Mouse (Mus musculus): ENCODE data around the gene Nrbf2. TPM values are rescaled to one million over a fixed set of nuclear protein-coding genes. Genes with fewer than 3 reads are reported as not detected.

Nrbf2 gene
- polyA plus RNA-seq, 1 experiment from 2014 or later, result 36.4 TPM

DNA sequence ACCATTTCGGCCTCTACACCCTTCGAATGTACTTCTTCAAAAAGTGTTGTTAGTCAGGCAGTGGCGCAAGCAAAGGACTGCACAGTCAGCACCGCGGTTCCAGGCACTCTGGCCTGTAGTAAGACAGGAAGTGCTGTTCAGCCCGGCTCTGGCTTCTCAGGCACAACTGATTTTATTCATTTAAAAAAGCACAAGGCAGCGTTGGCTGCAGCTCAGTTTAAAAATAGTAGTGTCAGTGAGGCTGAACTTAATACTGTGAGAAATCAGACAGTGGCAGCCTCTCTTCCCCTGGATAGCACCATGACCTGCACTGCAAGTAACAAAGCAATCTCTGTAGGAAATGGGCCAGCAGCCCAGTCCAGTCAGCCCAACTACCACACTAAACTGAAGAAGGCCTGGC lies 59.0 kb downstream of the Nrbf2 start:
- WGBS, result 78% methylated on average over 7 of the region's 7 CpGs
- ATAC-seq (ENCODE audit: low FRiP score, low TSS enrichment), result no peak
- H3K27ac ChIP-seq (ENCODE audit: low read length), result no peak overlapping the region

GRCm38 (mm10) chr10:67225528-67225927 lies 59.6 kb downstream of the Nrbf2 start:
- 90% methylated on average over 6 of the region's 6 CpGs for WGBS
- Histone ChIP-seq H3K36me3 (ENCODE audit: insufficient read depth, low read length) (peaks cover 27% of the 10 kb centered on the region), H3K27me3 (ENCODE audit: insufficient read depth, low read length) (no peaks in the 10 kb centered on the region), H3K27ac (ENCODE audit: low read length) (no peak overlapping the region), H3K4me3 (ENCODE audit: low read length) (no peak overlapping the region), H3K9me3 (ENCODE audit: low read length) (no peaks in the 10 kb centered on the region), H3K4me1 (ENCODE audit: insufficient read depth, low read length) (no peaks in the 10 kb centered on the region), H3K9ac (replicated peaks; ENCODE audit: low read length) (no peak overlapping the region), H3K4me2 (replicated peaks; ENCODE audit: low read depth, low read length) (no peak overlapping the region)
- no peak for ATAC-seq (ENCODE audit: low FRiP score, low TSS enrichment)

More for the DNA sequence above, 59.0 kb downstream of the Nrbf2 start:
- Histone ChIP-seq H3K4me1 (ENCODE audit: insufficient read depth, low read length) (no peaks in the 10 kb centered on the region), H3K9ac (replicated peaks; ENCODE audit: low read length) (no peak overlapping the region), H3K27me3 (ENCODE audit: insufficient read depth, low read length) (no peaks in the 10 kb centered on the region), H3K36me3 (ENCODE audit: insufficient read depth, low read length) (peaks cover 32% of the 10 kb centered on the region), H3K9me3 (ENCODE audit: low read length) (no peaks in the 10 kb centered on the region), H3K4me3 (ENCODE audit: low read length) (no peak overlapping the region), H3K4me2 (replicated peaks; ENCODE audit: low read depth, low read length) (no peak overlapping the region)

- Histone ChIP-seq H3K4me3 (ENCODE audit: low read length) (no peak overlapping the region), H3K9ac (replicated peaks; ENCODE audit: low read length) (no peak overlapping the region), H3K9me3 (ENCODE audit: low read length) (no peaks in the 10 kb centered on the region), H3K4me1 (ENCODE audit: insufficient read depth, low read length) (no peaks in the 10 kb centered on the region), H3K4me2 (replicated peaks; ENCODE audit: low read depth, low read length) (no peak overlapping the region), H3K36me3 (ENCODE audit: insufficient read depth, low read length) (peaks cover 43% of the 10 kb centered on the region), H3K27ac (ENCODE audit: low read length) (no peak overlapping the region), H3K27me3 (ENCODE audit: insufficient read depth, low read length) (no peaks in the 10 kb centered on the region)
- 54% methylated on average over 3 of the region's 4 CpGs for WGBS
- no peak for ATAC-seq (ENCODE audit: low FRiP score, low TSS enrichment)
Measured at GRCm38 (mm10) chr10:67223942-67224341, 61.2 kb downstream of the Nrbf2 start.

GRCm38 (mm10) chr10:67221284-67221683 lies 63.8 kb downstream of the Nrbf2 start:
- H3K27me3 ChIP-seq (ENCODE audit: insufficient read depth, low read length), result no peaks in the 10 kb centered on the region
- ATAC-seq (ENCODE audit: low FRiP score, low TSS enrichment), result no peak
- no peak overlapping the region for H3K9ac ChIP-seq (replicated peaks; ENCODE audit: low read length)
- no peak overlapping the region for H3K27ac ChIP-seq (ENCODE audit: low read length)
- 31% methylated on average over 5 of the region's 5 CpGs for WGBS
- peaks cover 45% of the 10 kb centered on the region for H3K36me3 ChIP-seq (ENCODE audit: insufficient read depth, low read length)
- no peak overlapping the region for H3K4me3 ChIP-seq (ENCODE audit: low read length)
- no peak overlapping the region for H3K4me2 ChIP-seq (replicated peaks; ENCODE audit: low read depth, low read length)
- no peaks in the 10 kb centered on the region for H3K9me3 ChIP-seq (ENCODE audit: low read length)
- H3K4me1 ChIP-seq (ENCODE audit: insufficient read depth, low read length), result no peaks in the 10 kb centered on the region

DNA sequence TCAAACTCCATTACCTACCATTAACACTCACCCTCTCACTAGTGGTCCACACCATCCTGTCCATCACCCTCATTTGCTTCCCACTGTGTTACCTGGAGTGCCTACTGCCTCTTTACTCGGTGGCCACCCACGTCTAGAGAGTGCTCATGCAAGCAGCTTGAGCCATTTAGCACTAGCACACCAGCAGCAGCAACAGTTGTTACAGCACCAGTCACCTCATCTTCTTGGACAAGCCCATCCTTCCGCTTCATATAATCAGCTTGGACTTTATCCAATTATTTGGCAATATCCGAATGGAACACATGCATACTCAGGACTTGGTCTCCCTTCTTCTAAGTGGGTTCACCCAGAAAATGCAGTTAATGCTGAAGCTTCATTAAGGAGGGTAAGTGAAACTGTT lies 64.9 kb downstream of the Nrbf2 start:
- 84% methylated on average over 4 of the region's 4 CpGs for WGBS
- no peaks in the 10 kb centered on the region for H3K4me1 ChIP-seq (ENCODE audit: insufficient read depth, low read length)
- H3K27ac ChIP-seq (ENCODE audit: low read length), result no peak overlapping the region
- no peak for ATAC-seq (ENCODE audit: low FRiP score, low TSS enrichment)
- H3K36me3 ChIP-seq (ENCODE audit: insufficient read depth, low read length), result peaks cover 37% of the 10 kb centered on the region
- no peak overlapping the region for H3K4me2 ChIP-seq (replicated peaks; ENCODE audit: low read depth, low read length)
- no peaks in the 10 kb centered on the region for H3K27me3 ChIP-seq (ENCODE audit: insufficient read depth, low read length)
- no peak overlapping the region for H3K4me3 ChIP-seq (ENCODE audit: low read length)
- no peaks in the 10 kb centered on the region for H3K9me3 ChIP-seq (ENCODE audit: low read length)
- no peak overlapping the region for H3K9ac ChIP-seq (replicated peaks; ENCODE audit: low read length)

DNA sequence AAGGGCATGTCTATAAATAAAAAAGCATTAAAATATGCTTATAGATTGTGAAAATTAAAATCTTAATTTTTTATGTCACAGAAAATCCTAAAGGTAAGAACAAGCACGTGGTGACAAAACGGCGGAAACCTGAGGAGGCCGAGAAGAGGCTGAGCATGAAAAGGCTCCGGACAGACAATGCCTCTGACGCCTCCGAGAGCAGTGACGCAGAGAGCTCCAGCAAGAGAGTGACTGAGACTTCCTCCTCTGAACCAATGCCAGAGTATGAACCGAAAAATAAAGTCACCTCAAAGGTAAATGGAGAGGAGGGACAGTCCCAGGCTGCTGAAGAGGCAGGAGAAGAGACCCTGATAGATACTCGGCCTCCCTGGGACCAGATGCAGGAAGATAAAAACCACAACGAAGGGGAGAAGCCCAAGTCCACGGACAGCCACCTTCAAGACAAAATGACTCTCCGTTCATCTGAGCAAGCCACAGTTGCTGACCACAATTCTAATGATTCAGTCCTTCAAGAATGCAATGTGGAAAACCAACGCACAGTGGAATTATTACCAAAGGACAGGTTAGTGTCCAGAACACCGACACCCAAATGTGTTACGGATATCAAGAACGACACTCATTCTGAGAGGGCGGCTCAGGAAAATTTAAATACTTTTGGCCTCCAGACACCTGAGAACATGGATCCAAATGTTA lies 66.1 kb downstream of the Nrbf2 start:
- H3K27ac ChIP-seq (ENCODE audit: low read length), result no peak overlapping the region
- peaks cover 3% of the 10 kb centered on the region; the same call in 1 of the 2 replicates for H3K4me1 ChIP-seq (ENCODE audit: insufficient read depth, low read length)
- H3K4me2 ChIP-seq (replicated peaks; ENCODE audit: low read depth, low read length), result no peak overlapping the region
- peaks cover 26% of the 10 kb centered on the region for H3K36me3 ChIP-seq (ENCODE audit: insufficient read depth, low read length)
- H3K4me3 ChIP-seq (ENCODE audit: low read length), result no peak overlapping the region
- H3K9me3 ChIP-seq (ENCODE audit: low read length), result no peaks in the 10 kb centered on the region
- no peaks in the 10 kb centered on the region for H3K27me3 ChIP-seq (ENCODE audit: insufficient read depth, low read length)
- WGBS, result 88% methylated on average over 18 of the region's 18 CpGs
- ATAC-seq (ENCODE audit: low FRiP score, low TSS enrichment), result no peak
- no peak overlapping the region for H3K9ac ChIP-seq (replicated peaks; ENCODE audit: low read length)

- Histone ChIP-seq H3K4me2 (replicated peaks; ENCODE audit: low read depth, low read length) (no peak overlapping the region), H3K4me3 (ENCODE audit: low read length) (no peak overlapping the region), H3K9me3 (ENCODE audit: low read length) (no peaks in the 10 kb centered on the region), H3K36me3 (ENCODE audit: insufficient read depth, low read length) (peaks cover 24% of the 10 kb centered on the region), H3K27ac (ENCODE audit: low read length) (no peak overlapping the region), H3K9ac (replicated peaks; ENCODE audit: low read length) (no peak overlapping the region), H3K4me1 (ENCODE audit: insufficient read depth, low read length) (peaks cover 3% of the 10 kb centered on the region; the same call in 1 of the 2 replicates), H3K27me3 (ENCODE audit: insufficient read depth, low read length) (no peaks in the 10 kb centered on the region)
- 79% methylated on average over 3 of the region's 3 CpGs for WGBS
- no peak for ATAC-seq (ENCODE audit: low FRiP score, low TSS enrichment)
Measured at GRCm38 (mm10) chr10:67216872-67217271, 68.2 kb downstream of the Nrbf2 start.

Other genes with a start within 250 kb of the Nrbf2 start
- 30.5 and 33.7 TPM in 2 replicates for gene Jmjd1c, start 189.2 kb downstream of the Nrbf2 start, polyA plus RNA-seq (2015; fragmentation: Nextera tagmentation; extraction: Ambion mirVana)
- 41.6 and 51.0 TPM in 2 replicates for gene Reep3, start 188.4 kb downstream of the Nrbf2 start, polyA plus RNA-seq (2015; fragmentation: Nextera tagmentation; extraction: Ambion mirVana)